Mouse (Mus musculus) intestine, embryonic 16.5 days (tissue): ENCODE measurements around the gene Cbr1. TPM values are rescaled to one million over a fixed set of nuclear protein-coding genes. Genes with fewer than 3 reads are reported as not detected.

Experiments
- ATAC-seq: fragments of 200-750 bp; cut with Nextera tagmentation; 2 replicates; pipeline ENCODE4 v1.8.0; 2017; ENCODE audit warnings: moderate TSS enrichment, moderate library complexity
- H3K27ac ChIP-seq: fragments of 300-500 bp; sonication (generic); 2 replicates; pipeline ENCODE4 v1.5.1; 2014; ENCODE audit warnings: mild to moderate bottlenecking, low read length
- H3K27me3 ChIP-seq: fragments of 300-500 bp; sonication (generic); replicated peaks from 2 replicates; pipeline ENCODE4 v1.6.1; 2014; ENCODE audit warnings: low read length, control low read depth, mixed read lengths; ENCODE audit not compliant: control insufficient read depth, insufficient read depth
- H3K36me3 ChIP-seq: fragments of 300-500 bp; sonication (generic); 2 replicates; pipeline ENCODE4 v1.6.1; 2014; ENCODE audit warnings: low read length, control low read depth; ENCODE audit not compliant: control insufficient read depth, insufficient read depth
- H3K4me1 ChIP-seq: fragments of 300-500 bp; sonication (generic); 2 replicates; pipeline ENCODE4 v1.6.1; 2014; ENCODE audit warnings: low read length, control low read depth, mixed read lengths; ENCODE audit not compliant: control insufficient read depth, insufficient read depth
- H3K4me2 ChIP-seq: fragments of 300-500 bp; sonication (generic); 2 replicates; pipeline ENCODE4 v1.6.1; 2014; ENCODE audit warnings: low read depth, low read length, control low read depth
- H3K4me3 ChIP-seq: fragments of 300-500 bp; sonication (generic); 2 replicates; pipeline ENCODE4 v1.5.1; 2014; ENCODE audit warnings: mild to moderate bottlenecking, low read length
- H3K9ac ChIP-seq: fragments of 300-500 bp; sonication (generic); 2 replicates; pipeline ENCODE4 v1.6.1; 2014; ENCODE audit warnings: low read depth, low read length
- H3K9me3 ChIP-seq: fragments of 300-500 bp; sonication (generic); 2 replicates; pipeline ENCODE4 v1.6.1; 2016; ENCODE audit warnings: low read length, control low read depth; ENCODE audit not compliant: control insufficient read depth
- WGBS: fragments of 180-500 bp; shearing (Covaris S2); extraction: QIAGEN DNeasy Blood & Tissue Kit; methylation state at CpG from one replicate; pipeline ENCODE4 v1.1.7; 2014; 5-methylcytosine and 5-hydroxymethylcytosine counted together
- polyA plus RNA-seq: library from polyadenylated mRNA; unstranded; fragments of >200 nt; fragmentation: Nextera tagmentation; extraction: Ambion mirVana; gene quantifications from 2 replicates; pipeline ENCODE4 v1.2.1, GENCODE M21; 2015

The Cbr1 gene
- polyA plus RNA-seq, 1 experiment from 2014 or later = 159 TPM

GRCm38 (mm10) chr16:93648441-93649183 lies 43.0 kb downstream of the Cbr1 start:
- H3K36me3 ChIP-seq = no peaks in the 10 kb centered on the region
- ATAC-seq = no peak
- no peaks in the 10 kb centered on the region for H3K4me1 ChIP-seq
- no peak overlapping the region for H3K4me2 ChIP-seq
- no peak overlapping the region for H3K4me3 ChIP-seq
- H3K27ac ChIP-seq = no peak overlapping the region
- no peak overlapping the region for H3K9ac ChIP-seq
- no peaks in the 10 kb centered on the region for H3K9me3 ChIP-seq
- 81% methylated on average over 5 of the region's 5 CpGs for WGBS
- H3K27me3 ChIP-seq = no peaks in the 10 kb centered on the region

Other genes with a start within 250 kb of the Cbr1 start
- 8.3 and 9.7 TPM in 2 replicates for gene Setd4, start 1.8 kb upstream of the Cbr1 start, polyA plus RNA-seq
- gene Gm5678, start 22.2 kb downstream of the Cbr1 start, polyA plus RNA-seq = not detected in 2 replicates
- gene Cbr3, start 77.4 kb downstream of the Cbr1 start, polyA plus RNA-seq = 2.8 and 3.0 TPM in 2 replicates
- 14.4 and 16.6 TPM in 2 replicates for gene Dop1b, start 106.1 kb downstream of the Cbr1 start, polyA plus RNA-seq
- 26.9 and 33.3 TPM in 2 replicates for gene Morc3, start 226.3 kb downstream of the Cbr1 start, polyA plus RNA-seq